Mouse (Mus musculus) lung, postnatal 36 days (tissue): ENCODE results near the gene Socs2.

Experiments
- DNase-seq: peaks from one replicate; pipeline ENCODE4 v3.0.0; 2022; ENCODE audit warnings: mixed read lengths

Gene Socs2

DNA sequence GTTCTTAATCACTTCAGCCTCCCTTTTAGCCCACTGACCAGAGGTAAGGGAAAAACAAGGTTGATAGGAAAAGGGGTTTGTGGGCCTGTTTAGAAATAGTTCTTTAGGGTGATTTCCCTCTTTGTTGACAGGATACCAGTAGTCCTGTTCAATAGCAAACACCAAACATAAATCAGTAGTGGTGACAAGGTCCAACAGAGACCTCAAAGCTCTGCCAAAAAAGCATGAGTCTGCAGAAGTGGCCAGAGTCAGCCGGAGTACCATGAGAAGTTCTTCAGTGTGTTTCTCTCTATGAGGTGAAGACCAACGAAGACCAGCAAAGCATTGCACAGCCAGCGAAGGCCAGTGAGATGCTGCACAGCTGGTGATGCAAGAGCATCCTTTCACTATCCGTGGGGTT is 76.3 kb downstream of the Socs2 start:
- no peak for DNase-seq

DNA sequence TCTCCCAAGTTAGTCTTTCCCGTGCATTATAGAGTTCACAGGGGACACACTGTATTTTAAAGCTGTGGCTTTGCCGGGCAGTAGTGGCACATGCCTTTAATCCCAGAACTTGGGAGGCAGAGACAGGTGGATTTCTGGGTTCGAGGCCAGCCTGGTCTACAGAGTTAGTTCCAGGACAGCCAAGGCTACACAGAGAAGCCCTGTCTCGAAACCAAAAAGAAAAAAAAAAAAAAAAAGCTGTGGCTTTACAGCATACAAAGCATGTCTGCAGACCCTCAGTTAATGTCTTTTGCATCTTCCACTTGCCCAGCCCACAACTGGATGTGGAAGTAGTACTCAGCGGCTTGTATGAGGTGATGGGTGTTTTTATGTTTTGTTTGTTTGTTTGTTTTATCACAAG is 79.4 kb downstream of the Socs2 start:
- no peak for DNase-seq

DNA sequence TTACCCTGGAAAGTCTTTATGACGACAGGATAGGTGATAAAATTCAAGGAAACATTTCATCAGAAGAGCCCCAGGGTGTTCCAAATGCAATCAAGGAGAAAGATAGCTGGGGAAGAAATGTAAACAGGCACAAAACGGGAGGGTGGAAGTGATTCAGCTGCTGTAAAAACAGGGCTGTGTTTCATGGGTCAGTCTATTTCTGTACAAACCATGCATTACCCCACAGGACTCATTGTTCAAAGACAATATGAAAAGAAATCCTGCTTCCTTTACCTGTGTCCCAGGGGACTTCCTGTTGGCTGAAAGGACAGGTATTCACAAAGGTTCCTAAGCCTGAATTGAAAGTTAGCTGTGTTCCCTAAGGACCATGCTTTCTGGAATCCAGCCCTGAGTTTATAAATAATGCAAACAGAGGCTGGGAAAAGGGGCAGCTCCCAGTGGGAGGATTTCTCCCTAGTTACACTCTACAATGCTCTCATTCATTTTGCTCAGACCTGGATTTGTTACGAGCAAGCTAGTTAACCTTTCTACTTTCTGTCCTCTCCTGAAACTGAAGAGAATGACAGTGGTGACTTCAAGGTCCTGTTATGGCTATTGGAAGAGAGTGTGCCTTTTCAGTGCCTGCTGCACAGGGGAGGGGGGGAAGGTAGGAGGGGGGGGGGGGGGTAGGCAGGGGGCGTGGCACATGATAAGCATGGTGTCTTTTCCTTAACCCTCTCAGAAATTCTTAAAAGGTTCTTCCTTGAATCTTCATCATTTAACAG is 80.0 kb downstream of the Socs2 start:
- DNase-seq: no peak
